Mouse (Mus musculus): Measurements from ENCODE around the gene Zmiz1. TPM values are rescaled to one million over a fixed set of nuclear protein-coding genes. Genes with fewer than 3 reads are reported as not detected.

Gene Zmiz1
- polyA plus RNA-seq, 1 experiment, result 27.2 TPM

DNA sequence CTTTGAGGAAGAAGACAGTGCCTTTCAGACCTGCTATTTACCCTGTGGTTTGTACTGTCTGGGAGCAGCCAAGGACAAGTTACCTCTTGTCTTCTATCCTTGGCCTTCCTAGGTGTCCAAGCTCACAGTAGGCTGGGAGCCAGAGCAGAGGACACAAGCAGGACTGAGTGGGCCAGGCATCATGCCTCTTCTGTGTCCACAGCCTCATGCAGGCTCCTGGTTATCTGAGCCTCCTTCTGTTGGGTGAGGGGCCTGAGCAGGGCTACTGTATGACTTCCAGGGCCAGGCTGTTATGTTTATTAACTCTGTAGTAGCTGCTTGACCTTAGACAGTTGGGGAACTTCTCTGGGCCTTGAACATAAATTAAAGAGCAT, 75.4 kb downstream of the Zmiz1 start:
- Histone ChIP-seq H3K27ac (ENCODE audit: control insufficient read depth, insufficient read depth, low read depth, low read length, poor library complexity) (no peak overlapping the region), H3K4me3 (replicated peaks; ENCODE audit: control insufficient read depth, low read depth, low read length) (no peak overlapping the region), H3K4me1 (ENCODE audit: control insufficient read depth, insufficient read depth, low read length) (peaks cover 5% of the 10 kb centered on the region)
- TF ChIP-seq CTCF (IDR thresholded peaks at IDR 0.05; ENCODE audit: control insufficient read depth, insufficient read depth, low read length) (no peak), POLR2A (IDR thresholded peaks at IDR 0.05; ENCODE audit: borderline replicate concordance, control insufficient read depth, low read depth, low read length) (no peak)

DNA sequence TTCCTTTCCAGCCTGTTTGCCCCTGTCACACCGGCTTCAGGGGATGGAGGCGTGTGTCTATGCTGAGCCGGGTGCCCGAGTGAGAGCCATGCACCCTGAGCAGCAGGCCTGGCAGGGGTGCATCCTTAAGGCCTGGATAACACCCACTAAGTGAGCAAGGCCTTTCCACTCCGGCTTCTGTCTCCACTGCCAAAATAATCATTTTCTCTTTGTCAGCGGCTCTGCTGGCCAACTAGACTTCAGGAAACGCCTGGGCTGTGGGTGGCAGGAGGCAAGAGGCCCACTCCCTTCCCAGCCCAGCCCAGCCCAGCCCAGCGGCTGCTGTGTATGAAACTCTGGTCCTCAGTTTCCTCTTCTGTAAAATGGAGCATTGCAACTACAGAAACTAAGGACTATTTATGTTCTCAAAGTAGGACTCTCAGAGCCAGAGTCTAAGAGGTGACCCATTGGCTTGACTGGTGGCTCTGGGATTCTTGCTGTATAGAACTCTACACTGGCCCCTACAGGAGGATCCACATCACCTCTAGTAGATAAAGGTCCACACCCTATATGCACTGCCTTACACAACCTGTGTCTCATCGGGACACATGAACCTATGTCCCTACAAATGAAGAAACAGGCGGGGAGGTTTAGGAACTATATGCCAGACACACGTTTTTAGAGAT, 76.1 kb downstream of the Zmiz1 start:
- H3K27ac ChIP-seq (ENCODE audit: control insufficient read depth, insufficient read depth, low read depth, low read length, poor library complexity), result no peak overlapping the region
- 41% methylated on average over 11 of the region's 11 CpGs for WGBS
- TF ChIP-seq CTCF (IDR thresholded peaks at IDR 0.05; ENCODE audit: control insufficient read depth, insufficient read depth, low read length) (no peak), POLR2A (IDR thresholded peaks at IDR 0.05; ENCODE audit: borderline replicate concordance, control insufficient read depth, low read depth, low read length) (no peak)
- no peak overlapping the region for H3K4me3 ChIP-seq (replicated peaks; ENCODE audit: control insufficient read depth, low read depth, low read length)
- peaks cover 4% of the 10 kb centered on the region for H3K4me1 ChIP-seq (ENCODE audit: control insufficient read depth, insufficient read depth, low read length)

DNA sequence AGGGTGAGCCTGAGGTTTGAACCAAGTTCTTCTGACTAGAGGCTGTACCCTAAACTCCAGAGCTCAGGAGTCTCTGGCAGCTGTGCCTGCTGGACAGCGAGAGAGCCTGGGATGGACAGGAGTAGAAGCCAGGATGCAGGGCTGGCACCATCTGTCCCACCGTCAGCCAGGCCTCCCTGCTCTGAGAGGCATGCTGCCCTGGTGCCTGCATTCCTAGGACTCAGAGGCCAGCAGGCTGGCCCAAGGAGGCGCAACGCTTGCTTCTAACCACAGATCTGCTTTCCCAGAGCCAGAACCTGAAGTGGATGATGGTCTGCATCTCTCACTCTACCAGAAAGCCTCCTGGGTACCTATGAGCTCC, 76.6 kb downstream of the Zmiz1 start:
- TF ChIP-seq POLR2A (IDR thresholded peaks at IDR 0.05; ENCODE audit: borderline replicate concordance, control insufficient read depth, low read depth, low read length) (no peak), CTCF (IDR thresholded peaks at IDR 0.05; ENCODE audit: control insufficient read depth, insufficient read depth, low read length) (no peak)
- 90% methylated on average over 4 of the region's 4 CpGs for WGBS
- peaks cover 3% of the 10 kb centered on the region for H3K4me1 ChIP-seq (ENCODE audit: control insufficient read depth, insufficient read depth, low read length)
- no peak overlapping the region for H3K27ac ChIP-seq (ENCODE audit: control insufficient read depth, insufficient read depth, low read depth, low read length, poor library complexity)
- H3K4me3 ChIP-seq (replicated peaks; ENCODE audit: control insufficient read depth, low read depth, low read length), result no peak overlapping the region

DNA sequence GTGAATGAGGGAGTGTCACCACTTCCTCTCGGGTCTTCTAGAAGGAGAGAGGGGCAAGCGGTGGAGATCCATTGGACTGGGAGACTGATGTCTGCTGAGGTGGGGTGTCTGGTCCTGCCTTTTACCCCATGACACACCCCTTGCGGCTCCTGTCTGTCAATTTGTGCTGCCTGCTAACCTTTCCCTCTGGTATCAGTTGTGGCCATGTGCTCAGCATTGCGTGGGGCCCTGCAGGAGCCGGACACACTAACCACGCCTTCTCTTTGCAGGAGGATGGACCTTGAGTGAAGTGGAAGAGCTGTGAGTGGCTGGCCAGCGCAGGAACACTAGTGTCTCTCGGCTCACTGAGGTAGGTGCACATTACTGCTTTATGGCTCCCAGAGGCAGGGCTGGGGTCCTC, 77.5 kb downstream of the Zmiz1 start:
- WGBS, result 63% methylated on average over 8 of the region's 8 CpGs
- Histone ChIP-seq H3K27ac (ENCODE audit: control insufficient read depth, insufficient read depth, low read depth, low read length, poor library complexity) (no peak overlapping the region), H3K4me3 (replicated peaks; ENCODE audit: control insufficient read depth, low read depth, low read length) (no peak overlapping the region), H3K4me1 (ENCODE audit: control insufficient read depth, insufficient read depth, low read length) (peaks cover 2% of the 10 kb centered on the region)
- TF ChIP-seq CTCF (IDR thresholded peaks at IDR 0.05; ENCODE audit: control insufficient read depth, insufficient read depth, low read length) (no peak), POLR2A (IDR thresholded peaks at IDR 0.05; ENCODE audit: borderline replicate concordance, control insufficient read depth, low read depth, low read length) (no peak)

DNA sequence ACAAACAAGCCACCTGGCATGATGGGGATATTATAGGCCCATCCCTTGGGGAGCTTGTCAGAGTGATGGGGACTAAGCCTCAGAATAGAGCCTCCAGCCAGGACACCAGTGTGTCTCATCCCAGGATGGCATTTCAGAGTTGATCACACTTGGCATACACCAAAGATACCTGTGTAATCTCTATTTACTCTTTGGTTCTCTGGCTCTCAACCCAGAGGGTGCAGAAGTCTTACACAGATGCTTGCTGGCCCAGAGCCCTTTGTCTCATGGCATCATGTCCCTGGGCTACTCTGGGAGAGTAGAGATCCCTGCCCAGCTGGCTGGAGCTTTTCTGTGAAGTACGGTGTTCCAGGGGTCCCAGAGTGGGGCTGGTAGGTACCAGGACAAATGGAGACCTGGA, 78.4 kb downstream of the Zmiz1 start:
- TF ChIP-seq CTCF (IDR thresholded peaks at IDR 0.05; ENCODE audit: control insufficient read depth, insufficient read depth, low read length), result no peak
- TF ChIP-seq POLR2A (IDR thresholded peaks at IDR 0.05; ENCODE audit: borderline replicate concordance, control insufficient read depth, low read depth, low read length), result no peak
- Histone ChIP-seq H3K4me1 (ENCODE audit: control insufficient read depth, insufficient read depth, low read length) (peaks cover 2% of the 10 kb centered on the region), H3K4me3 (replicated peaks; ENCODE audit: control insufficient read depth, low read depth, low read length) (no peak overlapping the region), H3K27ac (ENCODE audit: control insufficient read depth, insufficient read depth, low read depth, low read length, poor library complexity) (no peak overlapping the region)
- whole genome bisulfite sequencing, result 93% methylated on average over 1 of the region's 1 CpGs

DNA sequence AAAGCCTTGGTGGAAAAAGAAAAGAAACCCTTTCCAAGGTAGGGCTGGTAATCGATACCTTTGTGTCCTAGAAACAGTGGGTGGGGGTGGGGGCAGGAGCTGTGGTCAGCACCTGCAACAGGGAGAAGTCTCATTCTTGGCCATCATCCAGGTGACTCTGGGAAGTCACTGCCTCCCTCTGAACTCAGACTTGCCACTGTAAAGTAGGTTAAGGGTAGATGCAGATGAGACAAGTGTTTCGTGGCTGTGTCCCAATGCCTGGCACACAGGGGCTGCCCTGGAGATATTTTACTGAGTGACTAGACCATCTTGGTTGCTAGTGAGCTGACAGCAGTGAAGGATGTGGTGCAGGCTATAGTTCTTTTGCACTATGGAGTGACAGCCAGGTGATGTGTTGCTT, 79.5 kb downstream of the Zmiz1 start:
- no peak overlapping the region for H3K27ac ChIP-seq (ENCODE audit: control insufficient read depth, insufficient read depth, low read depth, low read length, poor library complexity)
- H3K4me1 ChIP-seq (ENCODE audit: control insufficient read depth, insufficient read depth, low read length), result peaks cover 4% of the 10 kb centered on the region
- no peak overlapping the region for H3K4me3 ChIP-seq (replicated peaks; ENCODE audit: control insufficient read depth, low read depth, low read length)
- TF ChIP-seq POLR2A (IDR thresholded peaks at IDR 0.05; ENCODE audit: borderline replicate concordance, control insufficient read depth, low read depth, low read length), result no peak
- TF ChIP-seq CTCF (IDR thresholded peaks at IDR 0.05; ENCODE audit: control insufficient read depth, insufficient read depth, low read length), result no peak
- WGBS, result 60% methylated on average over 2 of the region's 2 CpGs

DNA sequence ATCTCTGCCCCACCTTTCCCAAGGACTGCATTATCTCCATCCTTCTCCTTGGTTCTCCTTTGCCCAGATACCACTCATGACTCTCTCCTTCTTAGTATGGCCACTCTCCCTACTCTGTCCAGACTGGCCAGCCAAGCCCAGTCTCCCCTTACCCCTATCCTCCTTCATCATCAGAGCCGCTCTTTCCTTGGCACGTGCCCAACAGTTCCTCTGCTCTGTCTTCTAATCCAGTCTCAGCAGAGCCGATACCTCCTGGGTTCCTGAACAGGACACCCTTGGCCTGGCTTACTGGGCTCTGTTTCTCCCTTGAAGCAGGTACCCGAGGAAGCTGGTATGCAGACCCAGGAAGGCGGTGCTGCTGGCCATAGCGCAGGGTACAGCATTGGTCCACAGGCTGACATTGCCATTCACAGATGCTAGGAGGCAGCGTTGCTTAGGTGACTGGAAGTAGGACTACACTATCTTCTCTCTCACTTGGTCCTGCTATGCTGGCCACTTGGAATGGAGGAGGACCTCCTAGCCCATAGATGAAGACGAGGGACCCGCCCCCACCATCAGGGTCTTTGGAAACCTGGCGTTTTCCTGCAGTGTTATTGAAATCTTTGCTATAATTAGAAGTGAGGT, 80.6 kb downstream of the Zmiz1 start:
- Histone ChIP-seq H3K4me1 (ENCODE audit: control insufficient read depth, insufficient read depth, low read length) (peaks cover 2% of the 10 kb centered on the region; the same call in 1 of the 2 replicates), H3K27ac (ENCODE audit: control insufficient read depth, insufficient read depth, low read depth, low read length, poor library complexity) (no peak overlapping the region), H3K4me3 (replicated peaks; ENCODE audit: control insufficient read depth, low read depth, low read length) (no peak overlapping the region)
- 82% methylated on average over 10 of the region's 10 CpGs for WGBS
- TF ChIP-seq CTCF (IDR thresholded peaks at IDR 0.05; ENCODE audit: control insufficient read depth, insufficient read depth, low read length) (no peak), POLR2A (IDR thresholded peaks at IDR 0.05; ENCODE audit: borderline replicate concordance, control insufficient read depth, low read depth, low read length) (no peak)

DNA sequence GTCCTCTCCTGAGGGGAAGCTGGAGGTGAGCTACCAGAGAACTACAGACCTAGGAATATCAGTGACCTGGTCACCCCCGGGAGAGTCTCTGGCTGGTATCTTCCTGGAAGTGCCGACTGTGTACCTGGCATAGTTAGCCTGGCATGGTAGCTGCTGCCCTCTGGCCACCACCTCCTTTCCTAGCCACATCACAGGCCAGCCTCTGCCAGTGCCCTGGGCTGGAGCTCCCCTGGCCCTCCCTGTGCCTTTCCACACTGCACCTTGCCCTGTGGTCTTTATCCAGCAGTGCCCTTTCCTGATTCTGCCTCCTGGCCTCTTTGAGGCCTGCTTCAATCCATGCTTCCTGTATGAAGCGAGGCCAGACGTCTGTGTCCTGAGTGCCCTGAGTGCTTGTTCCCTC, 81.2 kb downstream of the Zmiz1 start:
- 74% methylated on average over 4 of the region's 4 CpGs for WGBS
- no peak overlapping the region for H3K4me3 ChIP-seq (replicated peaks; ENCODE audit: control insufficient read depth, low read depth, low read length)
- H3K4me1 ChIP-seq (ENCODE audit: control insufficient read depth, insufficient read depth, low read length), result peaks cover 2% of the 10 kb centered on the region; the same call in 1 of the 2 replicates
- no peak for TF ChIP-seq CTCF (IDR thresholded peaks at IDR 0.05; ENCODE audit: control insufficient read depth, insufficient read depth, low read length)
- H3K27ac ChIP-seq (ENCODE audit: control insufficient read depth, insufficient read depth, low read depth, low read length, poor library complexity), result no peak overlapping the region

DNA sequence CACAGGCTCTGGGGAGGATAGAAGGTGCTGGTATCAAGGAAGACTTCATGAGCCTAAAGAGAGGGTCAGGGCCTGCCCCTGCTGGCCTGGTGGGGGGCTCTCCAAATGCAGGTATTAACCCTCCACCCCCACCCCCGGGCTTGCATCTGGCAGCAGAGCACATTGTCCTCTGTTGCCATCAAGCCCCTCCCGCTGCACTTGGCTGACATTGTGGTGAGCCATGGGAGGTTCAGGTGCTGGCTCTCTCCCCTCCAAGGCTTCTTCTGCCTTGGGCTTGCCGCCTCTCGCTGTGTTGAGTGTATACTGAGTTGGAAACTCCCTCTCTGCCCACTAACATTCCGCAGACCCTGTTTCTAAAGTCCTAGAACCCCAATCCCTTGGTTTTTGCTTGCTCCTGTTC, 82.2 kb downstream of the Zmiz1 start:
- Histone ChIP-seq H3K27ac (ENCODE audit: control insufficient read depth, insufficient read depth, low read depth, low read length, poor library complexity) (no peak overlapping the region), H3K4me1 (ENCODE audit: control insufficient read depth, insufficient read depth, low read length) (peaks cover 2% of the 10 kb centered on the region; the same call in 1 of the 2 replicates), H3K4me3 (replicated peaks; ENCODE audit: control insufficient read depth, low read depth, low read length) (no peak overlapping the region)
- 76% methylated on average over 5 of the region's 5 CpGs for WGBS
- no peak for TF ChIP-seq CTCF (IDR thresholded peaks at IDR 0.05; ENCODE audit: control insufficient read depth, insufficient read depth, low read length)
- no peak for TF ChIP-seq POLR2A (IDR thresholded peaks at IDR 0.05; ENCODE audit: borderline replicate concordance, control insufficient read depth, low read depth, low read length)
